In the genomic region with DNA sequence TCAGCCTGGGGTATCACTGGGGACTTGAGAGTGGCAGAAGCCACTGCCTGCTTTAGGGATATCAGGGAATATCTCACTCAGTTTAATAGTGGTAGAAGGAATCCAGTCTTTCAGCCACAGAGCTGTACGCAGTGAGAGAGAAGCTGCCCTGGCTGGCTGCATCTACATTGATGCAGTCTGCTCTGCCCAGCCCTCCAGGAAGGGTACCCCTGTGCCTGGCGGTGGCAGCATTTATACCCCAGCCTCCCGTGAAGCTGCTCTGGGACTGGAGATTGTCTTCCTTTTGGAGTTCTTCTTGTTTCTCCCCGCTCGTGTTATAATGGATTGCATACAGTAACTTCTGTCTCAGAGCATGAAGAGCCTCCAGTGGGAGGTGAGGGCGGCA, we compare ENCODE assay signal across 12 mouse cellular contexts.
A peak's percentile ranks its signal among the peaks of the same experiment; 100 is the strongest.
DNase-seq lines count a peak whose midpoint lies in the region; ATAC-seq and TF ChIP-seq lines count a peak whose summit lies in the region.
"Had no signal": no experiment of that assay in that cellular context is flagged by ENCODE, and none has a peak within 500 bp of the region (broad histone marks: within the 10 kb centered on the region; RNA-seq: fewer than 3 reads in every experiment).

No protein-coding gene starts in this region.

- DNase-seq in liver, postnatal 0 days, result no peak
- no peak for DNase-seq in liver
- no peak for DNase-seq in intestine, embryonic 14.5 days (ENCODE audit: low spot score)
- DNase-seq in midbrain, postnatal 0 days (ENCODE audit: low spot score), result no peak
- no peak for DNase-seq in stomach, postnatal 0 days (ENCODE audit: low spot score)
- DNase-seq in ovary, adult 18-20 months (ENCODE audit: low spot score), result no peak
- DNase-seq: kidney, postnatal 14 days; left cerebral cortex, postnatal 4 days had no signal

- no peak for TF ChIP-seq CTCF in liver, postnatal 0 days (IDR thresholded peaks at IDR 0.05; ENCODE audit: low read depth)
- TF ChIP-seq CTCF in midbrain, postnatal 0 days (IDR thresholded peaks at IDR 0.05), result no peak
- no peak for TF ChIP-seq CTCF in stomach, postnatal 0 days (IDR thresholded peaks at IDR 0.05; ENCODE audit: low read depth)

- no peak overlapping the region for H3K4me3 ChIP-seq in forebrain, embryonic 13.5 days
- no peak overlapping the region for H3K4me3 ChIP-seq in forebrain, embryonic 12.5 days (replicated peaks)
- H3K4me3 ChIP-seq in liver, postnatal 0 days (ENCODE audit: low read depth, low read length), result no peak overlapping the region
- H3K4me3 ChIP-seq in intestine, embryonic 14.5 days (ENCODE audit: low read depth, low read length), result no peak overlapping the region
- no peak overlapping the region for H3K4me3 ChIP-seq in midbrain, postnatal 0 days (ENCODE audit: low read depth, low read length)
- no peak overlapping the region for H3K4me3 ChIP-seq in stomach, postnatal 0 days (ENCODE audit: low read depth, low read length)

- no peak overlapping the region for H3K4me2 ChIP-seq in forebrain, embryonic 13.5 days
- H3K4me2 ChIP-seq in forebrain, embryonic 12.5 days, result no peak overlapping the region
- H3K4me2 ChIP-seq in liver, postnatal 0 days (ENCODE audit: low read depth, low read length), result no peak overlapping the region
- no peak overlapping the region; the same call in 1 of the 2 replicates for H3K4me2 ChIP-seq in intestine, embryonic 14.5 days (ENCODE audit: low read length)
- no peak overlapping the region for H3K4me2 ChIP-seq in midbrain, postnatal 0 days (ENCODE audit: low read depth, low read length, poor library complexity, severe bottlenecking)
- no peak overlapping the region for H3K4me2 ChIP-seq in stomach, postnatal 0 days (replicated peaks; ENCODE audit: low read depth)

- WGBS in forebrain, embryonic 13.5 days, result 75% methylated on average over 6 of the region's 6 CpGs
- WGBS in forebrain, embryonic 12.5 days, result 77% methylated on average over 6 of the region's 6 CpGs
- 74% methylated on average over 6 of the region's 6 CpGs for WGBS in liver, postnatal 0 days (ENCODE audit: insufficient replicate concordance)
- 57% methylated on average over 6 of the region's 6 CpGs for WGBS in intestine, embryonic 14.5 days
- 55% methylated on average over 6 of the region's 6 CpGs for WGBS in midbrain, postnatal 0 days
- 73% methylated on average over 6 of the region's 6 CpGs for WGBS in stomach, postnatal 0 days

- no peaks in the 10 kb centered on the region for H3K27me3 ChIP-seq in forebrain, embryonic 13.5 days
- H3K27me3 ChIP-seq in forebrain, embryonic 12.5 days, result no peaks in the 10 kb centered on the region; the same call in 1 of the 2 replicates
- no peaks in the 10 kb centered on the region for H3K27me3 ChIP-seq in liver, postnatal 0 days (ENCODE audit: insufficient read depth, low read length)
- no peaks in the 10 kb centered on the region for H3K27me3 ChIP-seq in intestine, embryonic 14.5 days (replicated peaks; ENCODE audit: control insufficient read depth, insufficient read depth, low read length)
- no peaks in the 10 kb centered on the region for H3K27me3 ChIP-seq in midbrain, postnatal 0 days (ENCODE audit: insufficient read depth, low read length)
- no peaks in the 10 kb centered on the region for H3K27me3 ChIP-seq in stomach, postnatal 0 days (ENCODE audit: control insufficient read depth, insufficient read depth, low read length)

- H3K9ac ChIP-seq in forebrain, embryonic 13.5 days, result no peak overlapping the region
- no peak overlapping the region for H3K9ac ChIP-seq in forebrain, embryonic 12.5 days
- H3K9ac ChIP-seq in liver, postnatal 0 days (replicated peaks), result no peak overlapping the region
- H3K9ac ChIP-seq in intestine, embryonic 14.5 days (ENCODE audit: low read length), result no peak overlapping the region
- no peak overlapping the region for H3K9ac ChIP-seq in midbrain, postnatal 0 days (replicated peaks; ENCODE audit: low read length, poor library complexity, severe bottlenecking)
- no peak overlapping the region for H3K9ac ChIP-seq in stomach, postnatal 0 days (ENCODE audit: low read length)

- ATAC-seq in forebrain, embryonic 13.5 days, result peak; percentile 28; the same call in 1 of the 2 replicates
- ATAC-seq in forebrain, embryonic 12.5 days (ENCODE audit: low FRiP score), result no peak
- ATAC-seq in liver, postnatal 0 days, result no peak; the same call in 1 of the 2 replicates
- ATAC-seq in intestine, embryonic 14.5 days (replicated peaks; ENCODE audit: low FRiP score, low TSS enrichment, low read depth), result no peak
- peak; percentile 60 for ATAC-seq in midbrain, postnatal 0 days (ENCODE audit: low FRiP score)
- ATAC-seq in stomach, postnatal 0 days (ENCODE audit: low FRiP score, low TSS enrichment), result no peak

- H3K27ac ChIP-seq in forebrain, embryonic 13.5 days, result no peak overlapping the region
- no peak overlapping the region for H3K27ac ChIP-seq in forebrain, embryonic 12.5 days
- 0 out of 2 replicates have a peak overlapping the region, but pooled peaks have one; percentile 69 for H3K27ac ChIP-seq in liver, postnatal 0 days (ENCODE audit: low read depth)
- peak overlapping the region; percentile 64; the same call in 1 of the 2 replicates for H3K27ac ChIP-seq in intestine, embryonic 14.5 days (ENCODE audit: low read depth)
- H3K27ac ChIP-seq in midbrain, postnatal 0 days (ENCODE audit: low read depth, low read length), result peak overlapping the region; percentile 4; the same call in 1 of the 2 replicates
- H3K27ac ChIP-seq in stomach, postnatal 0 days (replicated peaks), result no peak overlapping the region
- H3K27ac ChIP-seq: macrophage had no signal

- peaks cover 13% of the 10 kb centered on the region for H3K4me1 ChIP-seq in forebrain, embryonic 13.5 days
- peaks cover 15% of the 10 kb centered on the region for H3K4me1 ChIP-seq in forebrain, embryonic 12.5 days
- no peaks in the 10 kb centered on the region for H3K4me1 ChIP-seq in liver, postnatal 0 days (ENCODE audit: insufficient read depth)
- H3K4me1 ChIP-seq in intestine, embryonic 14.5 days (replicated peaks; ENCODE audit: control insufficient read depth, insufficient read depth, low read length), result peaks cover 18% of the 10 kb centered on the region
- peaks cover 4% of the 10 kb centered on the region; the same call in 1 of the 2 replicates for H3K4me1 ChIP-seq in midbrain, postnatal 0 days (ENCODE audit: insufficient read depth, low read length)
- no peaks in the 10 kb centered on the region for H3K4me1 ChIP-seq in stomach, postnatal 0 days (replicated peaks; ENCODE audit: control insufficient read depth, insufficient read depth)

- no peaks in the 10 kb centered on the region; the same call in 1 of the 2 replicates for H3K36me3 ChIP-seq in forebrain, embryonic 13.5 days (ENCODE audit: poor library complexity, severe bottlenecking)
- no peaks in the 10 kb centered on the region for H3K36me3 ChIP-seq in forebrain, embryonic 12.5 days (replicated peaks)
- no peaks in the 10 kb centered on the region for H3K36me3 ChIP-seq in liver, postnatal 0 days (replicated peaks; ENCODE audit: insufficient read depth, low read length)
- H3K36me3 ChIP-seq in intestine, embryonic 14.5 days (ENCODE audit: control insufficient read depth, insufficient read depth, low read length), result peaks cover 20% of the 10 kb centered on the region
- peaks cover 4% of the 10 kb centered on the region; the same call in 1 of the 2 replicates for H3K36me3 ChIP-seq in midbrain, postnatal 0 days (ENCODE audit: insufficient read depth, low read length)
- H3K36me3 ChIP-seq in stomach, postnatal 0 days (ENCODE audit: control insufficient read depth, insufficient read depth, low read length), result no peaks in the 10 kb centered on the region

- TF ChIP-seq EP300 in liver, postnatal 0 days (IDR thresholded peaks at IDR 0.05; ENCODE audit: low read depth), result no peak
- TF ChIP-seq EP300 in stomach, postnatal 0 days (optimal IDR thresholded peaks at IDR 0.05), result no peak

- no peaks in the 10 kb centered on the region for H3K9me3 ChIP-seq in forebrain, embryonic 13.5 days (replicated peaks)
- H3K9me3 ChIP-seq in forebrain, embryonic 12.5 days, result no peaks in the 10 kb centered on the region
- H3K9me3 ChIP-seq in liver, postnatal 0 days (ENCODE audit: low read length), result no peaks in the 10 kb centered on the region
- H3K9me3 ChIP-seq in intestine, embryonic 14.5 days (ENCODE audit: control insufficient read depth, low read length), result no peaks in the 10 kb centered on the region
- H3K9me3 ChIP-seq in midbrain, postnatal 0 days (ENCODE audit: low read length), result no peaks in the 10 kb centered on the region
- no peaks in the 10 kb centered on the region for H3K9me3 ChIP-seq in stomach, postnatal 0 days (ENCODE audit: control insufficient read depth, low read length)
- H3K9me3 ChIP-seq: G1E had no signal

Comparison
In these comparisons a context has a peak if more than half of its experiments do, and no peak if none do; other contexts are left out.
1. ATAC-seq: peak in forebrain, embryonic 13.5 days (single experiment) and midbrain, postnatal 0 days (single experiment); none in forebrain, embryonic 12.5 days (single experiment), liver, postnatal 0 days (single experiment), intestine, embryonic 14.5 days (single experiment) and stomach, postnatal 0 days (single experiment).
2. H3K27ac ChIP-seq: peak in liver, postnatal 0 days (single experiment), intestine, embryonic 14.5 days (single experiment) and midbrain, postnatal 0 days (single experiment); none in forebrain, embryonic 13.5 days (single experiment), forebrain, embryonic 12.5 days (single experiment) and stomach, postnatal 0 days (single experiment).